Mouse (Mus musculus) adrenal gland (tissue): ENCODE data around the gene Bcor.

ENCODE experiments used
- intact Hi-C: fragments of 180-260 bp; cut with DNase I; formaldehyde crosslinking; loops from one replicate; pipeline ENCODE4 v1.15.1; 2025

Gene Bcor

GRCm38 (mm10) chrX:12151996-12152904 lies 7.9 kb downstream of the Bcor start:
- intact Hi-C loops, result no loop called here

- intact Hi-C loops, result no loop called here
Measured at GRCm38 (mm10) chrX:12151269-12151995, 8.7 kb downstream of the Bcor start.

- intact Hi-C loops, result no loop called here
Measured at GRCm38 (mm10) chrX:12150425-12150824, 9.7 kb downstream of the Bcor start.

- intact Hi-C loops, result no loop called here
Measured at GRCm38 (mm10) chrX:12146263-12146662, 13.9 kb downstream of the Bcor start.

- intact Hi-C loops, result no loop called here
Measured at GRCm38 (mm10) chrX:12142832-12143231, 17.3 kb downstream of the Bcor start.

GRCm38 (mm10) chrX:12140086-12140740 lies 19.9 kb downstream of the Bcor start:
- intact Hi-C loops, result no loop called here

GRCm38 (mm10) chrX:12138266-12138665 lies 21.9 kb downstream of the Bcor start:
- intact Hi-C loops, result loop anchor here (10.0 kb wide), 1 partner anchor 133 kb away; no protein-coding TSS in a partner anchor

- intact Hi-C loops, result loop anchor here (10.0 kb wide), 1 partner anchor 132 kb away; no protein-coding TSS in a partner anchor
Measured at GRCm38 (mm10) chrX:12137121-12137521, 23.0 kb downstream of the Bcor start.

GRCm38 (mm10) chrX:12136261-12137101 lies 23.7 kb downstream of the Bcor start:
- intact Hi-C loops, result loop anchor here (10.0 kb wide), 1 partner anchor 132 kb away; no protein-coding TSS in a partner anchor

- intact Hi-C loops, result loop anchor here (10.0 kb wide), 1 partner anchor 131 kb away; no protein-coding TSS in a partner anchor
Measured at GRCm38 (mm10) chrX:12135121-12136111, 24.7 kb downstream of the Bcor start.

- intact Hi-C loops, result loop anchor here (10.0 kb wide), 1 partner anchor 130 kb away; no protein-coding TSS in a partner anchor
Measured at GRCm38 (mm10) chrX:12134541-12134940, 25.6 kb downstream of the Bcor start.

GRCm38 (mm10) chrX:12133836-12134431 lies 26.2 kb downstream of the Bcor start:
- intact Hi-C loops, result loop anchor here (10.0 kb wide), 1 partner anchor 129 kb away; no protein-coding TSS in a partner anchor

GRCm38 (mm10) chrX:12133178-12133835 lies 26.8 kb downstream of the Bcor start:
- intact Hi-C loops, result loop anchor here (10.0 kb wide), 1 partner anchor 129 kb away; no protein-coding TSS in a partner anchor

- intact Hi-C loops, result loop anchor here (10.0 kb wide), 1 partner anchor 128 kb away; no protein-coding TSS in a partner anchor
Measured at GRCm38 (mm10) chrX:12132541-12133177, 27.5 kb downstream of the Bcor start.

- intact Hi-C loops, result loop anchor here (5.0 to 10.0 kb wide), 2 partner anchors 38 to 125 kb away; no protein-coding TSS in a partner anchor
Measured at GRCm38 (mm10) chrX:12129828-12130809, 30.0 kb downstream of the Bcor start.

GRCm38 (mm10) chrX:12129230-12129629 lies 30.9 kb downstream of the Bcor start:
- intact Hi-C loops, result loop anchor here (5.0 kb wide), 1 partner anchor 37 kb away; no protein-coding TSS in a partner anchor
